In the genomic region with DNA sequence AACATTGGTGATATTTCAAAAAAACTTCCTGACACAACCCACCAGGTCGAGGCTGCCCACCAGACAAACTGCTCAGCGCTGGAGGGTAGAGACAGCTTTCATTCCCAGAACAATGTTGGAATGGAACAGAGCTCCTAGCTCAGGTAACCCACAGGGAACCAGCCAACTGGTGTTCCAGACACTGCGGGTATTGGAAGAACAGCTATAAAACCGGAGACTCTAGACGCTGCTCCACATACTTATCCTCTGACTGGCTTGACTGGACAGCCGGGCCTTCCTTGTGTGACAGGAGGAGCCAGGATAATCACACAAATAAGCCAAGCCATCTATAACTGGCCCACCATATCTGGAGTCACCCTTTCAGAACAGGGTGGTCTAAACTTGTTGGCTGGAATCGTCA, we compare ENCODE assay signal across 14 mouse cellular contexts.
A peak's percentile ranks its signal among the peaks of the same experiment; 100 is the strongest.
DNase-seq lines count a peak whose midpoint lies in the region; ATAC-seq and TF ChIP-seq lines count a peak whose summit lies in the region.
"Had no signal": no experiment of that assay in that cellular context is flagged by ENCODE, and none has a peak within 500 bp of the region (broad histone marks: within the 10 kb centered on the region; RNA-seq: fewer than 3 reads in every experiment).

No protein-coding gene starts in this region.

- H3K27ac ChIP-seq in heart, embryonic 11.5 days (ENCODE audit: low read depth, low read length), result peak overlapping the region; percentile 29; the same call in 1 of the 2 replicates
- no peak overlapping the region for H3K27ac ChIP-seq in lung, embryonic 14.5 days (ENCODE audit: low read depth)
- H3K27ac ChIP-seq in forebrain, embryonic 14.5 days (ENCODE audit: low read depth, low read length), result 0 out of 2 replicates have a peak overlapping the region, but pooled peaks have one; percentile 29
- peak overlapping the region; percentile 42; the same call in 1 of the 2 replicates for H3K27ac ChIP-seq in midbrain, embryonic 13.5 days
- no peak overlapping the region; the same call in 1 of the 2 replicates for H3K27ac ChIP-seq in left cerebral cortex, adult 2 months
- H3K27ac ChIP-seq: intestine, embryonic 15.5 days; liver, embryonic 12.5 days had no signal

- intact Hi-C loops in left cerebral cortex, adult 2 months (cut with DNase I), result no loop called here

- ATAC-seq in heart, embryonic 11.5 days (replicated peaks; ENCODE audit: insufficient number of reproducible peaks, low FRiP score, low TSS enrichment), result no peak
- peak; percentile 22; the same call in 1 of the 2 replicates for ATAC-seq in lung, embryonic 14.5 days (ENCODE audit: insufficient read depth)
- ATAC-seq in forebrain, embryonic 14.5 days, result no peak
- no peak for ATAC-seq in midbrain, embryonic 13.5 days
- ATAC-seq: activated CD4-positive, CD25-positive, alpha-beta regulatory T cell, adult 4 months; intestine, embryonic 15.5 days; liver, embryonic 12.5 days had no signal

- WGBS in heart, embryonic 11.5 days (ENCODE audit: insufficient replicate concordance), result 63% methylated on average over 7 of the region's 7 CpGs
- WGBS in lung, embryonic 14.5 days, result 67% methylated on average over 7 of the region's 7 CpGs
- WGBS in forebrain, embryonic 14.5 days, result 68% methylated on average over 7 of the region's 7 CpGs
- 73% methylated on average over 7 of the region's 7 CpGs for WGBS in midbrain, embryonic 13.5 days

- H3K9ac ChIP-seq in heart, embryonic 11.5 days (ENCODE audit: low read depth, low read length), result no peak overlapping the region
- no peak overlapping the region for H3K9ac ChIP-seq in lung, embryonic 14.5 days
- no peak overlapping the region for H3K9ac ChIP-seq in forebrain, embryonic 14.5 days (ENCODE audit: low read length)
- 0 out of 2 replicates have a peak overlapping the region, but pooled peaks have one; percentile 19 for H3K9ac ChIP-seq in midbrain, embryonic 13.5 days (replicated peaks)
- H3K9ac ChIP-seq: intestine, embryonic 15.5 days; liver, embryonic 12.5 days had no signal

- H3K36me3 ChIP-seq in heart, embryonic 11.5 days (ENCODE audit: control insufficient read depth, insufficient read depth, low read length), result no peaks in the 10 kb centered on the region
- no peaks in the 10 kb centered on the region for H3K36me3 ChIP-seq in lung, embryonic 14.5 days (ENCODE audit: insufficient read depth)
- no peaks in the 10 kb centered on the region for H3K36me3 ChIP-seq in forebrain, embryonic 14.5 days (ENCODE audit: control insufficient read depth, insufficient read depth, low read length)
- H3K36me3 ChIP-seq in midbrain, embryonic 13.5 days, result no peaks in the 10 kb centered on the region
- H3K36me3 ChIP-seq: intestine, embryonic 15.5 days; liver, embryonic 12.5 days had no signal

- DNase-seq in heart, postnatal 4 days, result no peak
- DNase-seq in lung, embryonic 14.5 days, result no peak
- no peak for DNase-seq in lung, postnatal 14 days
- DNase-seq in forebrain, embryonic 14.5 days (ENCODE audit: low spot score), result no peak
- no peak for DNase-seq in left cerebral cortex, adult 2 months (ENCODE audit: extremely low spot score in 1 of 2, low spot score in 2 of 2)
- no peak for DNase-seq in adrenal gland, postnatal 4 days (ENCODE audit: low spot score in 2 of 2)
- DNase-seq: cerebellum, adult 11-12 months; embryo, embryonic 11 days; lung, postnatal 36 days had no signal

- H3K9me3 ChIP-seq in heart, embryonic 11.5 days (replicated peaks; ENCODE audit: control insufficient read depth, low read length), result no peaks in the 10 kb centered on the region
- H3K9me3 ChIP-seq in lung, embryonic 14.5 days (ENCODE audit: low read depth, low read length), result no peaks in the 10 kb centered on the region
- H3K9me3 ChIP-seq in forebrain, embryonic 14.5 days (replicated peaks; ENCODE audit: control insufficient read depth, low read length), result no peaks in the 10 kb centered on the region
- H3K9me3 ChIP-seq in midbrain, embryonic 13.5 days, result no peaks in the 10 kb centered on the region
- H3K9me3 ChIP-seq: intestine, embryonic 15.5 days; liver, embryonic 12.5 days had no signal

- peaks cover 66% of the 10 kb centered on the region for H3K4me1 ChIP-seq in heart, embryonic 11.5 days (ENCODE audit: control insufficient read depth, insufficient read depth, low read length)
- peaks cover 28% of the 10 kb centered on the region for H3K4me1 ChIP-seq in lung, embryonic 14.5 days (ENCODE audit: insufficient read depth)
- peaks cover 56% of the 10 kb centered on the region for H3K4me1 ChIP-seq in forebrain, embryonic 14.5 days (ENCODE audit: control insufficient read depth, insufficient read depth, low read length)
- peaks cover 83% of the 10 kb centered on the region for H3K4me1 ChIP-seq in midbrain, embryonic 13.5 days (replicated peaks)

- H3K4me2 ChIP-seq in heart, embryonic 11.5 days, result no peak overlapping the region
- no peak overlapping the region for H3K4me2 ChIP-seq in lung, embryonic 14.5 days
- H3K4me2 ChIP-seq in forebrain, embryonic 14.5 days (ENCODE audit: low read length), result no peak overlapping the region
- H3K4me2 ChIP-seq in midbrain, embryonic 13.5 days (replicated peaks), result no peak overlapping the region
- H3K4me2 ChIP-seq: intestine, embryonic 15.5 days; liver, embryonic 12.5 days had no signal

- TF ChIP-seq CTCF in lung, embryonic 14.5 days (IDR thresholded peaks at IDR 0.05; ENCODE audit: low read depth), result no peak
- no peak for TF ChIP-seq CTCF in left cerebral cortex, adult 2 months (IDR thresholded peaks at IDR 0.05)

- H3K4me3 ChIP-seq in heart, embryonic 11.5 days (ENCODE audit: low read depth, low read length), result no peak overlapping the region
- no peak overlapping the region for H3K4me3 ChIP-seq in lung, embryonic 14.5 days (ENCODE audit: low read depth, low read length)
- no peak overlapping the region for H3K4me3 ChIP-seq in forebrain, embryonic 14.5 days (ENCODE audit: low read depth, low read length)
- no peak overlapping the region for H3K4me3 ChIP-seq in midbrain, embryonic 13.5 days (replicated peaks)
- H3K4me3 ChIP-seq in left cerebral cortex, adult 2 months, result no peak overlapping the region
- H3K4me3 ChIP-seq: intestine, embryonic 15.5 days; liver, embryonic 12.5 days had no signal

- no peaks in the 10 kb centered on the region for H3K27me3 ChIP-seq in heart, embryonic 11.5 days (ENCODE audit: control insufficient read depth, insufficient read depth, low read length)
- no peaks in the 10 kb centered on the region for H3K27me3 ChIP-seq in lung, embryonic 14.5 days (ENCODE audit: insufficient read depth, low read length)
- no peaks in the 10 kb centered on the region for H3K27me3 ChIP-seq in forebrain, embryonic 14.5 days (replicated peaks; ENCODE audit: control insufficient read depth, insufficient read depth, low read length)
- H3K27me3 ChIP-seq in midbrain, embryonic 13.5 days, result no peaks in the 10 kb centered on the region
- H3K27me3 ChIP-seq: intestine, embryonic 15.5 days; liver, embryonic 12.5 days had no signal

Comparison
In these comparisons a context has a peak if more than half of its experiments do, and no peak if none do; other contexts are left out.
1. H3K27ac ChIP-seq: peak in heart, embryonic 11.5 days (single experiment), forebrain, embryonic 14.5 days (single experiment) and midbrain, embryonic 13.5 days (single experiment); none in lung, embryonic 14.5 days (single experiment) and left cerebral cortex, adult 2 months (single experiment).